ENCODE assay signal across 11 mouse cellular contexts in the genomic region with DNA sequence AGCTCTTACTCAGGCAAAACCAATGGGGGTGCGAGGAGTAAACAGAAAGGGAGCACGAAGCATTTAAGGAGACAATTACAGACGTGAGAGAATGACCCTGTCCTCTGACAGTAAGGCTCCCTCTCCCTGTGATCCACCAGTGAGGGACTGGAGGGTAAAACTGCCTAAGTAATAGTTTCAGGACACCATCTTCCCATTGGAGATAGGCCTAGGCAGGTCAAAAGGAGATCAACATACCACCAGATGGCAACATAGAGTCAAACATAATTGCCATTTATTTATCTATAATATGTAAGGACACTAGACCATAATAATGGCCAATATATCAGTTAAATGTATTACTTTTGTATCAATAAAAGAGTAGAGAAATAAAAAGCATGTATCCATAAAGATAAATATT.
DNase-seq lines count a peak whose midpoint lies in the region; ATAC-seq and TF ChIP-seq lines count a peak whose summit lies in the region.
"Had no signal": no experiment of that assay in that cellular context is flagged by ENCODE, and none has a peak within 500 bp of the region (broad histone marks: within the 10 kb centered on the region; RNA-seq: fewer than 3 reads in every experiment).

No protein-coding gene starts in this region.

- peak; percentile 16 for DNase-seq in kidney, adult 2 months
- DNase-seq in kidney, adult 18-20 months: no peak
- DNase-seq in neural tube, embryonic 10.5 days (ENCODE audit: extremely low spot score, low spot score): no peak
- peak; percentile 26 for DNase-seq in embryonic facial prominence, embryonic 14.5 days (ENCODE audit: low spot score)
- DNase-seq in midbrain, postnatal 0 days (ENCODE audit: low spot score): no peak
- no peak for DNase-seq in adrenal gland, postnatal 10 days
- no peak for DNase-seq in urinary bladder, postnatal 36 days (ENCODE audit: low spot score in 2 of 2)
- DNase-seq: heart, postnatal 10 days; layer of hippocampus, postnatal 36 days had no signal

- no peak overlapping the region for H3K4me3 ChIP-seq in kidney, adult 2 months (ENCODE audit: insufficient read depth, low read depth, low read length)
- no peak overlapping the region for H3K4me3 ChIP-seq in neural tube, embryonic 13.5 days
- no peak overlapping the region for H3K4me3 ChIP-seq in embryonic facial prominence, embryonic 14.5 days (ENCODE audit: low read depth, low read length)
- H3K4me3 ChIP-seq in midbrain, postnatal 0 days (ENCODE audit: low read depth, low read length): no peak overlapping the region

- no peaks in the 10 kb centered on the region for H3K4me1 ChIP-seq in kidney, adult 2 months (ENCODE audit: control insufficient read depth, insufficient read depth, low read length)
- peaks cover 16% of the 10 kb centered on the region for H3K4me1 ChIP-seq in neural tube, embryonic 13.5 days (replicated peaks)
- H3K4me1 ChIP-seq in embryonic facial prominence, embryonic 14.5 days (ENCODE audit: control insufficient read depth, insufficient read depth, low read length): no peaks in the 10 kb centered on the region
- H3K4me1 ChIP-seq in midbrain, postnatal 0 days (ENCODE audit: insufficient read depth, low read length): no peaks in the 10 kb centered on the region

- no peaks in the 10 kb centered on the region for H3K9me3 ChIP-seq in neural tube, embryonic 13.5 days
- H3K9me3 ChIP-seq in embryonic facial prominence, embryonic 14.5 days (ENCODE audit: control insufficient read depth, low read length): 0 out of 2 replicates have a peak, but pooled peaks cover 4% of the 10 kb centered on the region
- no peaks in the 10 kb centered on the region for H3K9me3 ChIP-seq in midbrain, postnatal 0 days (ENCODE audit: low read length)

- H3K27ac ChIP-seq in kidney, adult 2 months (ENCODE audit: insufficient read depth, low read depth, low read length): no peak overlapping the region
- H3K27ac ChIP-seq in neural tube, embryonic 13.5 days (replicated peaks): peak overlapping the region; percentile 43; the same call in 1 of the 2 replicates
- H3K27ac ChIP-seq in embryonic facial prominence, embryonic 14.5 days (replicated peaks; ENCODE audit: low read depth, low read length): no peak overlapping the region
- no peak overlapping the region for H3K27ac ChIP-seq in midbrain, postnatal 0 days (ENCODE audit: low read depth, low read length)
- H3K27ac ChIP-seq: macrophage had no signal

- WGBS in kidney, adult 2 months: 34% methylated on average over 3 of the region's 3 CpGs
- 41% methylated on average over 3 of the region's 3 CpGs for WGBS in neural tube, embryonic 13.5 days
- WGBS in embryonic facial prominence, embryonic 14.5 days: 57% methylated on average over 3 of the region's 3 CpGs
- 48% methylated on average over 3 of the region's 3 CpGs for WGBS in midbrain, postnatal 0 days

- 0 out of 2 replicates have a peak, but pooled peaks have one; percentile 33 for ATAC-seq in neural tube, embryonic 13.5 days (ENCODE audit: low read depth)
- ATAC-seq in embryonic facial prominence, embryonic 14.5 days (ENCODE audit: low read depth): no peak
- no peak for ATAC-seq in midbrain, postnatal 0 days (ENCODE audit: low FRiP score)

- no peaks in the 10 kb centered on the region for H3K27me3 ChIP-seq in kidney, adult 2 months (replicated peaks; ENCODE audit: control insufficient read depth, insufficient read depth, low read length)
- no peaks in the 10 kb centered on the region for H3K27me3 ChIP-seq in neural tube, embryonic 13.5 days
- no peaks in the 10 kb centered on the region for H3K27me3 ChIP-seq in embryonic facial prominence, embryonic 14.5 days (replicated peaks; ENCODE audit: control insufficient read depth, insufficient read depth, low read length)
- H3K27me3 ChIP-seq in midbrain, postnatal 0 days (ENCODE audit: insufficient read depth, low read length): no peaks in the 10 kb centered on the region

- TF ChIP-seq POLR2A in kidney, adult 2 months (IDR thresholded peaks at IDR 0.05; ENCODE audit: low read depth, low read length): no peak

- no peak overlapping the region for H3K4me2 ChIP-seq in neural tube, embryonic 13.5 days
- H3K4me2 ChIP-seq in embryonic facial prominence, embryonic 14.5 days (ENCODE audit: low read depth, low read length): no peak overlapping the region
- no peak overlapping the region for H3K4me2 ChIP-seq in midbrain, postnatal 0 days (ENCODE audit: low read depth, low read length, poor library complexity, severe bottlenecking)

- TF ChIP-seq CTCF in kidney, adult 2 months (conservative IDR thresholded peaks at IDR 0.05; ENCODE audit: insufficient read depth, insufficient read length, low read depth, low read length): no peak
- peak; percentile 59 for TF ChIP-seq CTCF in midbrain, postnatal 0 days (IDR thresholded peaks at IDR 0.05)

- H3K9ac ChIP-seq in neural tube, embryonic 13.5 days: no peak overlapping the region
- no peak overlapping the region for H3K9ac ChIP-seq in embryonic facial prominence, embryonic 14.5 days (ENCODE audit: low read depth, low read length)
- H3K9ac ChIP-seq in midbrain, postnatal 0 days (replicated peaks; ENCODE audit: low read length, poor library complexity, severe bottlenecking): no peak overlapping the region

- no peaks in the 10 kb centered on the region for H3K36me3 ChIP-seq in kidney, adult 2 months (ENCODE audit: control insufficient read depth, insufficient read depth, low read length)
- H3K36me3 ChIP-seq in neural tube, embryonic 13.5 days: no peaks in the 10 kb centered on the region
- H3K36me3 ChIP-seq in embryonic facial prominence, embryonic 14.5 days (ENCODE audit: control insufficient read depth, insufficient read depth, low read length): no peaks in the 10 kb centered on the region
- no peaks in the 10 kb centered on the region for H3K36me3 ChIP-seq in midbrain, postnatal 0 days (ENCODE audit: insufficient read depth, low read length)

Comparison
In these comparisons a context has a peak if more than half of its experiments do, and no peak if none do; other contexts are left out.
1. DNase-seq: peak in kidney, adult 2 months (single experiment) and embryonic facial prominence, embryonic 14.5 days (single experiment); none in kidney, adult 18-20 months (single experiment), neural tube, embryonic 10.5 days (single experiment), midbrain, postnatal 0 days (single experiment), adrenal gland, postnatal 10 days (single experiment) and urinary bladder, postnatal 36 days (0 of 2).